Mouse (Mus musculus) layer of hippocampus, adult 18-20 months (tissue): Measurements from ENCODE around the gene Prex1. TPM values are rescaled to one million over a fixed set of nuclear protein-coding genes. Genes with fewer than 3 reads are reported as not detected.

Source experiments
- DNase-seq, 2 experiments: peaks; one replicate each; pipeline ENCODE4 v3.0.0; 2022; ENCODE audit warnings: low spot score in 2 of 2
- total RNA-seq, 2 experiments: library from RNA; stranded (reverse); gene quantifications; 2 replicates each; pipeline ENCODE4 v1.2.3; 2021

Prex1 gene
- total RNA-seq, 2 experiments from 2014 or later = 67.8 to 68.8 TPM

DNA sequence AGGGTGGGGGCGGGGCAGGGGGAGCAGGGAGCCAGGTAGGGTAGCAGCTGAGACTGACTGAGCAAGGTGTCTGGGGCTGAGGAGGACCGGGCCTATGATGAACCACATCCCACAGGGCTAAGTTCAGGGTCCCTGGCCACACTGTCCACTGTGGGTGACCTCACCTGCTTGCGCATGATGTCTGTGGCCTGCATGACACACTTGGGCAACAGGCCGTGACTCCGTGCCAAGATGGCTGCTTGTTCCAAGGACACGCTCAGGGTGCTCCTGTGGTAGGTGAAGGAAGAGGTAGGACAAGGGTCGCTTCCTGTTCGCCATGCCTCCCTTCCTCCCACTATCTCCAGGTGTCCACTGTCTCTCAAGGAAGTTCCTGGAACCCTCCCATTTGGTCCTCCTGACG is 144.4 kb downstream of the Prex1 start:
- no peak for DNase-seq

DNA sequence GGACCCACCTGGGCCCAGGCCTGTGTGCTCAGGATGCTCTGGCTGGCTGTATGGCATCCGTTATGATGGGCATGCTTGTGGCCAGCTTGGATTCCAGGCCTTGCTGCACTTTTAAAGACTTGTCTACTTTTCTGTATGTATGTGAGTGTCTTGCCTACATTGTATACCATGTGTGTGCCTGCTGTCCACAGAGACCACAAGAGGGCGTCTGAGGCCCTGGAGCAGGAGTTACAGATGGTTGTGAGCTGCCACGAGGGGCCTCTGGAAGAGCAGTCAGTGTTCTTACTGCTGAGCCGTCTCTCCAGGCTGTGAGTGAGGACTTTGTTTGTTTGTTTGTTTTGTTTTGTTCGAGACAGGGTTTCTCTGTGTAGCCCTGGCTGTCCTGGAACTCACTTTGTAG is 148.1 kb downstream of the Prex1 start:
- DNase-seq = no peak

- peak; percentile 25 to 54 for DNase-seq
Measured at GRCm38 (mm10) chr2:166564455-166564854, 149.2 kb downstream of the Prex1 start.

GRCm38 (mm10) chr2:166563890-166564289 is 149.7 kb downstream of the Prex1 start:
- DNase-seq = peak; percentile 72 to 87

GRCm38 (mm10) chr2:166563076-166563475 is 150.6 kb downstream of the Prex1 start:
- DNase-seq = peak in 1 of 2 experiments; percentile 42

GRCm38 (mm10) chr2:166561781-166562180 is 151.9 kb downstream of the Prex1 start:
- DNase-seq = no peak

- no peak for DNase-seq
Measured at GRCm38 (mm10) chr2:166560826-166561225, 152.8 kb downstream of the Prex1 start.

GRCm38 (mm10) chr2:166559531-166559930 is 154.1 kb downstream of the Prex1 start:
- no peak for DNase-seq

DNA sequence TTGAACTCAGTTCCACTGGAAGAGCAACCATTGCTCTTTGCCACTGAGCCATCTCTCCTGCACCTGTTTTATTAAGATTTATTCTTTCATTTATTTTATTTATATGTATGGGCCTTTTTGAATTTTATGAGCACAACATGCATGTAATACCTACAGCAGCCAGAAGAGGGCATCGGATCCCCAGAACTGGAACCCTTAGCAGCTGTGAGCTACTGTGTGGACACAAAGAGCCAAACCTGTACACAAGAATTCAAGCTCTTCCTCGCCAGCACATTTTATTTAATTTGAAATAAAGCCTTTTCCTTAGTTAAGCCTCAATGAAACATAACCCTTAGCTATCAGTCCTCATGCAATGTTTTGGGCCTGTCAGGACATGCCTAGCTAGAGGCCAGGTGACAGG is 158.1 kb downstream of the Prex1 start:
- peak in 1 of 2 experiments; percentile 42 for DNase-seq

DNA sequence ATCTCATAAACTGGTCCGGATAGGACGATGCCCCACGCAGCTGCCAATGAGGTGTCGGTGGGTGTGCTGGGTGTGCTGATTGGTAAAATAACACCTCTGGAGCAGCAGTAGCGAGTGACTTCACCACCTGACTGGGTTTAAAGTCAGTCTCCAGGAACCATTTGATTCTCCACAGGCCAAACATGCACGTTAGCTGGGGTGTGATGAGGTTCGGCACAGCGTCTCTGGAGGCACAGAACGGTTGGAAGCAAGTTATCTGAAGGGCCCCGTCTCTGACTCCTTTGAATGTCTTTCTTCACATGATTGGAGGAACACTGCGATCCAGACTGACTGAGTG is 159.5 kb downstream of the Prex1 start:
- DNase-seq = no peak

- DNase-seq = no peak
Measured at GRCm38 (mm10) chr2:166553502-166554168, 160.0 kb downstream of the Prex1 start.

DNA sequence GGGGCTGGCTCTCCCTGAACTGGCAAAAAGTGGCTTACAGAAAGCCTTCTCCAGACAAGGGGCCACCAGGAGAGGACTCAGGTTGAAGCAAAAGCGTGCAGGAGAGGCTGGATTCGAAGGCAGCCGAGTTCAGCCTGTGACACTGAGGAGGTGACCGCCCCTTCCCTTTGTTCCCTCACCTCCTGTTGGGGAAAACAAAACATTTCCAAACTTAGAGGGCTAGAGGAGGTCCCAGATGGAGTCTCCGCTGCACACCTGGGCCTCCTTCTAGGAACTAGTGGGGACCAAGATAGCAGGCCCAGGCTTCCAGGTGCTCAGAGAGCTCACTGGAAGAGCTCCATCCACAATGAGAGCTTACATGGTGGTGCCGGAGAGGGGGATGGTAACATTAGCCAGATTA is 161.0 kb downstream of the Prex1 start:
- DNase-seq = no peak

- DNase-seq = peak in 1 of 2 experiments; percentile 35
Measured at GRCm38 (mm10) chr2:166551831-166552498, 161.7 kb downstream of the Prex1 start.

DNA sequence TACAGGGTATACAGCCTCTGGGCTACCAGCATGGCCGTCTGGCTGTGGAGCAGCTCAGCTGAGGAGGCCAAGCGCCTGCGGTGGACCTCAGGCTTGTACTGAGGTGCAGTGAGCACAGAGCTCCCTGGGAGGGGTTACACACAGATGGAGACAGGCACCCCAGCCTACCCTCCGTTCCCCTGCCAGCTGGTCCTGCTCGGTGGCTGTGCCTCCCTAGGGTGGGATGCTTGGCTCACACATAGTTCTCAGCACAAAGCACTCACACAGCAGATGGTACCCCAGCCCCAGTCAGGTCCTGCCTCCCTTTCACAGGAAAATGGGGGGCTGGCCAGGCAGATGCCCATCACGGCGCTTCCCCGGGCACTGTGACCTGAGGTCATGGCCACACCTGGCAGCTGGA is 163.8 kb downstream of the Prex1 start:
- DNase-seq = peak; percentile 15 to 39

GRCm38 (mm10) chr2:166549069-166549468 is 164.6 kb downstream of the Prex1 start:
- DNase-seq = no peak

- no peak for DNase-seq
Measured at GRCm38 (mm10) chr2:166545580-166545979, 168.1 kb downstream of the Prex1 start.

- DNase-seq = peak; percentile 37 to 78
Measured at GRCm38 (mm10) chr2:166544575-166545251, 168.9 kb downstream of the Prex1 start.

- DNase-seq = no peak
Measured at GRCm38 (mm10) chr2:166541112-166541928, 172.3 kb downstream of the Prex1 start.

DNA sequence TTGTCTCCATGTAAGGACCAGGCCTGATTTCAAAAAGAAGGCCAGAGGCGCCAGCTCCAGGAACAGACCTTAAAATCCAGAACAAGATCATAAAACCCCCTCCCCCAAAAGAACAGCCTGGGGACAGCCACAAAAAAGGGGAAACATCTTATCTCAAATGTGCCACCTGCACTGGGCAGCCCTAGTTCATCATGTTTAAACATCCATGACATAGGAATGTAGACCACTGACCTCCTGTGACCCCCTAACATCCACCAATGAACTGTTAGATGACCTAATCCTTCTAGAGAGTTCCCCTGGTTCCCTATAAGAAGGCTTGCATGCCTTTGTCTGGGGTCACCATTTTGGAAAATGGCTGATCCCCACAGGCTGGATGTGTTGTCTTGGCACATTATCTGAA is 173.4 kb downstream of the Prex1 start:
- DNase-seq = no peak

DNA sequence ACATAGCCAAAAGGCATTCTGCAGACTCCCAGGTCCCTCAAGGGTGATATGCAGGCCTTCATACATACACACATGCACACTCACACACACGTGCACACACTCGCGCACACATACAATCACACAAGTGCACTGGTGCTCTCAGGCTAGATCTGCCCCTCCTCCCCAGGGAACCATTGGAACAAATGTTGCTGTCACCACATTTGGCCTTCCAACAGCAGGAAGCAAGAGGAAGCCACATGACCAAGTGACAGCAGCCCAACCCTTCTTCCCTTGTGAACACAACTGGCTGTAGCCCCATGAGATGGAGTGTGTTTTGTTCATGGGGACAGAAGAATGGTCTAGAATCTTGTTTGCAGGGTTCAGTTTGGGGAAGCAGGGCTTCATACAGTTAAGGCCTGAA is 176.7 kb downstream of the Prex1 start:
- DNase-seq = no peak

GRCm38 (mm10) chr2:166535519-166535918 is 178.1 kb downstream of the Prex1 start:
- DNase-seq = no peak

- DNase-seq = no peak
Measured at GRCm38 (mm10) chr2:166526204-166526603, 187.4 kb downstream of the Prex1 start.
